ENCODE assay signal across 27 mouse cellular contexts in the genomic region with DNA sequence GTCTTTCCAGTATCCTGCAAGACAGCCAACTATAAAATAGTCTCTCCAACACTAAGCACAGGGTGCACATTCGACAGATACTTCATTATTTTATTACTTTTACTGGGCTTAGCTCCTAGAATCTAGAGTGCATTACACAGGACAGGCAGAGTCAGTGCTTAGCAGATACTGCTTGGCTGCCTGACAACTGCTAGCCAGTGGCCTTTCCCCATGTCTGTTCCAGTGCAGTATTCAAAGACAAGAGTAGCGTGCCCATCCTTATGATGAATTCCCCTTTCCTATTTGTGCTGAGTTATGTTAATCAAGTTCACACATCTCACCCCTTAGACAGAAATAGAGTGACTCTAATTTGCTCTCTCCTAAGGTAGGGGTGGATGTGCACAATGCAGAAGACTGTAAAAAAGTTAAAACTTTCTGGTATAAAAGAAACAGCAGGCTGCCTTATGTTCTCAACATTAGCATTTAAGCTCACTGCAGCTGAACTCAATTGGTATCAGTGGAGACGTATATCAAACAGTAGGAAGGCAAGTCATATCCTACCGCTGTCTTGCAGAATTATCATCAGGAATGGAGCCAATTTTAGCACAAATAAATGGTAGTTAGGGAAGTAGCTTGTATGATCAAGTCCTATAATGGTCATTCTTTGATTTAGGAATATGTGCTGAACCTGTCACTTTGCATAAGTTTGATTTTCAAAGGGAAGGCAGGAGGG.
DNase-seq lines count a peak whose midpoint lies in the region; ATAC-seq and TF ChIP-seq lines count a peak whose summit lies in the region.
"Had no signal": no experiment of that assay in that cellular context is flagged by ENCODE, and none has a peak within 500 bp of the region (broad histone marks: within the 10 kb centered on the region; RNA-seq: fewer than 3 reads in every experiment).

No protein-coding gene starts in this region.

- no peak for ATAC-seq in hindbrain, postnatal 0 days
- ATAC-seq in hindbrain, embryonic 11.5 days (ENCODE audit: low FRiP score): no peak
- ATAC-seq in midbrain, embryonic 13.5 days: peak; percentile 56
- ATAC-seq in midbrain, embryonic 15.5 days (replicated peaks): no peak
- no peak for ATAC-seq in midbrain, postnatal 0 days (ENCODE audit: low FRiP score)
- ATAC-seq: forebrain, embryonic 13.5 days; inflammation-experienced regulatory T-cells, adult 6 months; lung, postnatal 0 days had no signal

- H3K4me1 ChIP-seq in hindbrain, postnatal 0 days (ENCODE audit: insufficient read depth, low read length): no peaks in the 10 kb centered on the region
- no peaks in the 10 kb centered on the region for H3K4me1 ChIP-seq in hindbrain, embryonic 11.5 days (replicated peaks; ENCODE audit: control insufficient read depth, insufficient read depth, low read length)
- H3K4me1 ChIP-seq in midbrain, embryonic 13.5 days (replicated peaks): no peaks in the 10 kb centered on the region
- no peaks in the 10 kb centered on the region for H3K4me1 ChIP-seq in midbrain, embryonic 15.5 days
- H3K4me1 ChIP-seq in midbrain, postnatal 0 days (ENCODE audit: insufficient read depth, low read length): no peaks in the 10 kb centered on the region
- H3K4me1 ChIP-seq: heart, embryonic 10.5 days; heart, embryonic 15.5 days; limb, embryonic 15.5 days; liver, embryonic 13.5 days had no signal

- no peak overlapping the region for H3K9ac ChIP-seq in hindbrain, postnatal 0 days (replicated peaks; ENCODE audit: low read length)
- H3K9ac ChIP-seq in hindbrain, embryonic 11.5 days (ENCODE audit: low read depth, low read length): no peak overlapping the region
- no peak overlapping the region for H3K9ac ChIP-seq in midbrain, embryonic 13.5 days (replicated peaks)
- H3K9ac ChIP-seq in midbrain, embryonic 15.5 days: no peak overlapping the region
- H3K9ac ChIP-seq in midbrain, postnatal 0 days (replicated peaks; ENCODE audit: low read length, poor library complexity, severe bottlenecking): no peak overlapping the region
- H3K9ac ChIP-seq: forebrain, embryonic 13.5 days; heart, embryonic 15.5 days; hindbrain, embryonic 13.5 days; limb, embryonic 15.5 days; liver, embryonic 13.5 days; neural tube, embryonic 12.5 days had no signal

- H3K9me3 ChIP-seq in hindbrain, postnatal 0 days (ENCODE audit: low read length): no peaks in the 10 kb centered on the region
- H3K9me3 ChIP-seq in hindbrain, embryonic 11.5 days (ENCODE audit: control insufficient read depth, low read length): no peaks in the 10 kb centered on the region
- no peaks in the 10 kb centered on the region for H3K9me3 ChIP-seq in midbrain, embryonic 13.5 days
- H3K9me3 ChIP-seq in midbrain, embryonic 15.5 days: no peaks in the 10 kb centered on the region
- no peaks in the 10 kb centered on the region for H3K9me3 ChIP-seq in midbrain, postnatal 0 days (ENCODE audit: low read length)
- H3K9me3 ChIP-seq: forebrain, embryonic 13.5 days; heart, embryonic 10.5 days; heart, embryonic 15.5 days; hindbrain, embryonic 13.5 days; limb, embryonic 15.5 days; liver, embryonic 13.5 days; neural tube, embryonic 12.5 days had no signal

- H3K27me3 ChIP-seq in hindbrain, postnatal 0 days (ENCODE audit: insufficient read depth, low read length): no peaks in the 10 kb centered on the region
- no peaks in the 10 kb centered on the region for H3K27me3 ChIP-seq in hindbrain, embryonic 11.5 days (ENCODE audit: control insufficient read depth, insufficient read depth, low read length)
- no peaks in the 10 kb centered on the region for H3K27me3 ChIP-seq in midbrain, embryonic 13.5 days
- H3K27me3 ChIP-seq in midbrain, embryonic 15.5 days (replicated peaks): no peaks in the 10 kb centered on the region
- H3K27me3 ChIP-seq in midbrain, postnatal 0 days (ENCODE audit: insufficient read depth, low read length): no peaks in the 10 kb centered on the region
- H3K27me3 ChIP-seq: heart, embryonic 15.5 days; hindbrain, embryonic 13.5 days; limb, embryonic 15.5 days; liver, embryonic 13.5 days; neural tube, embryonic 12.5 days had no signal

- H3K36me3 ChIP-seq in hindbrain, postnatal 0 days (ENCODE audit: insufficient read depth, low read length): no peaks in the 10 kb centered on the region
- no peaks in the 10 kb centered on the region for H3K36me3 ChIP-seq in hindbrain, embryonic 11.5 days (ENCODE audit: control insufficient read depth, insufficient read depth, low read length)
- no peaks in the 10 kb centered on the region for H3K36me3 ChIP-seq in midbrain, embryonic 13.5 days
- H3K36me3 ChIP-seq in midbrain, embryonic 15.5 days (replicated peaks): no peaks in the 10 kb centered on the region
- no peaks in the 10 kb centered on the region for H3K36me3 ChIP-seq in midbrain, postnatal 0 days (ENCODE audit: insufficient read depth, low read length)
- H3K36me3 ChIP-seq: heart, embryonic 10.5 days; heart, embryonic 15.5 days; hindbrain, embryonic 13.5 days; limb, embryonic 15.5 days; liver, embryonic 13.5 days; neural tube, embryonic 12.5 days had no signal

- no peak overlapping the region for H3K4me3 ChIP-seq in hindbrain, postnatal 0 days (ENCODE audit: low read length)
- H3K4me3 ChIP-seq in hindbrain, embryonic 11.5 days (ENCODE audit: low read depth, low read length): no peak overlapping the region
- no peak overlapping the region for H3K4me3 ChIP-seq in midbrain, embryonic 13.5 days (replicated peaks)
- H3K4me3 ChIP-seq in midbrain, embryonic 15.5 days: no peak overlapping the region
- no peak overlapping the region for H3K4me3 ChIP-seq in midbrain, postnatal 0 days (ENCODE audit: low read depth, low read length)
- H3K4me3 ChIP-seq: forebrain, embryonic 13.5 days; heart, embryonic 10.5 days; heart, embryonic 15.5 days; hindbrain, embryonic 13.5 days; limb, embryonic 15.5 days; liver, embryonic 13.5 days; neural tube, embryonic 12.5 days had no signal

- peak; percentile 40 for DNase-seq in hindbrain, postnatal 0 days (ENCODE audit: low spot score)
- no peak for DNase-seq in hindbrain, embryonic 11.5 days (ENCODE audit: low spot score)
- DNase-seq in midbrain, postnatal 0 days (ENCODE audit: low spot score): peak; percentile 33
- no peak for DNase-seq in cerebellum, adult 9-10 months
- DNase-seq: adrenal gland, adult 2 months; adrenal gland, postnatal 36 days; B cell, adult 2 months; cerebellum, adult 9-11 months; gastrocnemius, postnatal 25 days; heart, adult 11 months; kidney, adult 11 months; kidney, postnatal 25 days; liver, embryonic 13.5 days; lung, adult 18-20 months; right cerebral cortex, postnatal 14 days; thymus, postnatal 4 days had no signal

- 30% methylated on average over 4 of the region's 4 CpGs for WGBS in hindbrain, postnatal 0 days
- 79% methylated on average over 4 of the region's 4 CpGs for WGBS in hindbrain, embryonic 11.5 days
- 59% methylated on average over 4 of the region's 4 CpGs for WGBS in midbrain, embryonic 13.5 days
- 39% methylated on average over 4 of the region's 4 CpGs for WGBS in midbrain, embryonic 15.5 days
- 46% methylated on average over 4 of the region's 4 CpGs for WGBS in midbrain, postnatal 0 days

- H3K4me2 ChIP-seq in hindbrain, postnatal 0 days (ENCODE audit: low read depth, low read length): no peak overlapping the region
- no peak overlapping the region for H3K4me2 ChIP-seq in hindbrain, embryonic 11.5 days (replicated peaks; ENCODE audit: low read depth, low read length)
- no peak overlapping the region for H3K4me2 ChIP-seq in midbrain, embryonic 13.5 days (replicated peaks)
- no peak overlapping the region for H3K4me2 ChIP-seq in midbrain, embryonic 15.5 days
- H3K4me2 ChIP-seq in midbrain, postnatal 0 days (ENCODE audit: low read depth, low read length, poor library complexity, severe bottlenecking): no peak overlapping the region
- H3K4me2 ChIP-seq: forebrain, embryonic 13.5 days; heart, embryonic 15.5 days; hindbrain, embryonic 13.5 days; limb, embryonic 15.5 days; liver, embryonic 13.5 days; neural tube, embryonic 12.5 days had no signal

- TF ChIP-seq CTCF in hindbrain, postnatal 0 days (IDR thresholded peaks at IDR 0.05; ENCODE audit: low read depth): no peak
- TF ChIP-seq CTCF in midbrain, postnatal 0 days (IDR thresholded peaks at IDR 0.05): no peak

- no peak overlapping the region for H3K27ac ChIP-seq in hindbrain, postnatal 0 days
- H3K27ac ChIP-seq in hindbrain, embryonic 11.5 days (ENCODE audit: low read depth, low read length): no peak overlapping the region
- no peak overlapping the region for H3K27ac ChIP-seq in midbrain, embryonic 13.5 days
- no peak overlapping the region for H3K27ac ChIP-seq in midbrain, embryonic 15.5 days
- H3K27ac ChIP-seq in midbrain, postnatal 0 days (ENCODE audit: low read depth, low read length): no peak overlapping the region
- H3K27ac ChIP-seq: forebrain, embryonic 13.5 days; heart, embryonic 10.5 days; heart, embryonic 15.5 days; hindbrain, embryonic 13.5 days; limb, embryonic 15.5 days; liver, embryonic 13.5 days; macrophage; neural tube, embryonic 12.5 days had no signal

Comparison
In these comparisons a context has a peak if more than half of its experiments do, and no peak if none do; other contexts are left out.
1. DNase-seq: peak in hindbrain, postnatal 0 days (single experiment) and midbrain, postnatal 0 days (single experiment); none in hindbrain, embryonic 11.5 days (single experiment) and cerebellum, adult 9-10 months (single experiment).